Mouse (Mus musculus) megakaryocyte, embryonic 14.5 days (primary cell): ENCODE measurements at regions not wholly inside any gene's neighbourhood (a gene's known extent, or its start where the extent isn't known, plus 50 kb on each side); places are given as distances from the start of the nearest gene placed in this dataset.

Source experiments
- FLI1 ChIP-seq: IDR thresholded peaks from 2 replicates; pipeline ENCODE4 v1.6.1; 2012; ENCODE audit warnings: low read length, inconsistent platforms, mixed read lengths
- GATA1 ChIP-seq: IDR thresholded peaks from 3 replicates; pipeline ENCODE4 v1.6.1; 2012; ENCODE audit warnings: mixed read lengths, low read length, inconsistent platforms, borderline replicate concordance

DNA sequence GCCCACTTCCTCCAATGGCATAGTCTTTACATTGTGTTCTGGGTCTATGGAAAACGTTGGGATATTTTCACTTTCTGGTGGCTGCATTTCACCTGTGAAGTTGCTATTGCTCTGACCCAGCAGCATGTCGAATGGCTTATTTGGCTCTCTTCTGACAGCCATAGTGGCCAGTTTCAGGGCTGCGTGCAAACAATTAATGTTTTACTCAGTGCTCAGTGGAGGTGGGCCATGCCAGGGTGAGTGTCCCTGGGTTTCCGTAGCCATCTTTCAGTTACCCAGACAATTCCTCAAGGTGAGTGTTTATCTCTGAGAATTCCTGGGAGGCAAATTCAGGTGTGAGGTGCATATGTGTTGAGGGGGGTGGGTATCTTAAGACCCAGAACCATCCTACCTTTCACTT is 329.2 kb upstream of the Gm10131 start:
- TF ChIP-seq GATA1 (no peak), FLI1 (no peak)
